Mouse (Mus musculus): ENCODE results near the gene Cdk8. TPM values are rescaled to one million over a fixed set of nuclear protein-coding genes. Genes with fewer than 3 reads are reported as not detected.
A peak's percentile ranks its signal among the peaks of the same experiment; 100 is the strongest.

The Cdk8 gene
- polyA plus RNA-seq, 1 experiment from 2014 or later: 17.1 TPM

DNA sequence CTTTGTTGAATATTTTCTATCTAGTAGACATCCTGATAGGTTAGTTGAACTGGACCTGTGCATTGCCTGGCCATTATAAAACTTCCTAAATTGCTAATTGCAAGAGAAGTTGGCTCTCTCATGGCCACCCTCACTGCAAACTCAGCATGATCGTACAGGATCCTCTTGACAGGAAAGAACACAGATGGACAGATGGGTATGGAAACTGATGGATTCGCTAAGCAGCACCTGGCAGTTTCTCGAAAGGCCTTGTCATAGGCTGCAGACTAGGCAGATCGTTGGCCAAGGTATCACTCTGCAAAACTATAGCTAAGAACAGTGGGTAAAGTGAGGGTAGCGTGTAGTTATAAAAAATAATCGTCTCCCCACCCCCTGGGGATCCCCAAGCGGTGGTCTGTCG lies 37.7 kb upstream of the Cdk8 start:
- no peak overlapping the region for H3K4me3 ChIP-seq (ENCODE audit: control insufficient read depth in 1 of 2, insufficient read depth in 1 of 2, low read depth in 1 of 2, low read length in 2 of 2)
- H3K9ac ChIP-seq (ENCODE audit: low read length): no peak overlapping the region
- no peak for ATAC-seq (ENCODE audit: insufficient number of reproducible peaks, insufficient read depth, low FRiP score, low read depth)
- no peak overlapping the region for H3K4me2 ChIP-seq (ENCODE audit: low read length)
- H3K27ac ChIP-seq (replicated peaks in 1 of 2; ENCODE audit: control insufficient read depth in 1 of 2, insufficient read depth in 1 of 2, low read depth in 2 of 2, low read length in 2 of 2): no peak overlapping the region
- no peaks in the 10 kb centered on the region for H3K9me3 ChIP-seq (ENCODE audit: control insufficient read depth, low read length)
- no peaks in the 10 kb centered on the region for H3K27me3 ChIP-seq (ENCODE audit: control insufficient read depth, insufficient read depth, low read length)
- H3K36me3 ChIP-seq (ENCODE audit: control insufficient read depth, insufficient read depth, low read length): no peaks in the 10 kb centered on the region
- H3K4me1 ChIP-seq (ENCODE audit: control insufficient read depth in 2 of 2, insufficient read depth in 2 of 2, low read length in 2 of 2): no peaks in the 10 kb centered on the region
- 79% methylated on average over 8 of the region's 8 CpGs for WGBS

DNA sequence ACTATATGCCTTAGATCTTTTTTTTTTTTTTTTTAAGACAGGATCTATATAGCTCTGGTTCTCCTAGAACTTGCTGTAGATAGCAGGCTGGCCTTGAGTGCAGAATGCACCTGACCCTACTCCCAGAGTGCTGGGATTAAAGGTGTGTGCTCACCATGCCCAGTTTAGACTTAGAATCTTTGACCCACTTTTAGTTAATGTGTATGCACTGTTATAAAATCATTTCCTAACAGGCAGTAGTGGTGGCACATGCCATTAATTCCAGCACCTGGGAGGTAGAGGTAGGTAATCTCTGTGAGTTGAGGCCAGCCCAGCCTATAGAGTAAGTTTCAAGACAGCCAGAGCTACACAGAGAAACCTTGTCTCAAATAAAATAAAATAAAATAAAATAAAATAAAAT lies 32.0 kb upstream of the Cdk8 start:
- Histone ChIP-seq H3K9me3 (ENCODE audit: control insufficient read depth, low read length) (no peaks in the 10 kb centered on the region; the same call in 1 of the 2 replicates), H3K4me2 (ENCODE audit: low read length) (no peak overlapping the region), H3K4me3 (ENCODE audit: control insufficient read depth in 1 of 2, insufficient read depth in 1 of 2, low read depth in 1 of 2, low read length in 2 of 2) (no peak overlapping the region), H3K27me3 (ENCODE audit: control insufficient read depth, insufficient read depth, low read length) (no peaks in the 10 kb centered on the region), H3K36me3 (ENCODE audit: control insufficient read depth, insufficient read depth, low read length) (peaks cover 19% of the 10 kb centered on the region), H3K4me1 (ENCODE audit: control insufficient read depth in 2 of 2, insufficient read depth in 2 of 2, low read length in 2 of 2) (no peaks in the 10 kb centered on the region), H3K27ac (replicated peaks in 1 of 2; ENCODE audit: control insufficient read depth in 1 of 2, insufficient read depth in 1 of 2, low read depth in 2 of 2, low read length in 2 of 2) (no peak overlapping the region), H3K9ac (ENCODE audit: low read length) (no peak overlapping the region)
- ATAC-seq (ENCODE audit: insufficient number of reproducible peaks, insufficient read depth, low FRiP score, low read depth): no peak

DNA sequence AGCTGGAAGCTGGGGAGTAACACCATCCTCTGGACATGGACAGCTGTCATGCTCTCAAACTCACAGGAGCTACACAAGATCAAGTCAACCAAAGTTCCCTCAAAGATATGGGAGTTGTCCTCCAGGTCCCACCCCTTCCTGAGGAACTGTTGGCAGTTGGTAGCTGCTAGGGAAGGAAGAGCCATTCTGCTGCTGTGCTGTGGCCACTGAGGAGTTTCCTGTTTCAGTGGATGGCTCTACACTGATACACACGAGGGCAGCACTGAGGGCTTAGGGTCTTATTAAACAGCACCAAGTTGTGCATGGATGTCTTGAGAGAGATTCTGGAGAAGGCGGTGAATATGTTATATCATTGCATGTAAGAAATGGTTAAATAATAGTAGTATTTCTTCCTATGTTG lies 31.5 kb upstream of the Cdk8 start:
- no peak overlapping the region for H3K4me3 ChIP-seq (ENCODE audit: control insufficient read depth in 1 of 2, insufficient read depth in 1 of 2, low read depth in 1 of 2, low read length in 2 of 2)
- ATAC-seq (ENCODE audit: insufficient number of reproducible peaks, insufficient read depth, low FRiP score, low read depth): no peak
- no peaks in the 10 kb centered on the region for H3K4me1 ChIP-seq (ENCODE audit: control insufficient read depth in 2 of 2, insufficient read depth in 2 of 2, low read length in 2 of 2)
- WGBS: 78% methylated on average over 2 of the region's 2 CpGs
- H3K9me3 ChIP-seq (ENCODE audit: control insufficient read depth, low read length): no peaks in the 10 kb centered on the region; the same call in 1 of the 2 replicates
- H3K4me2 ChIP-seq (ENCODE audit: low read length): no peak overlapping the region
- no peak overlapping the region for H3K9ac ChIP-seq (ENCODE audit: low read length)
- H3K27ac ChIP-seq (replicated peaks in 1 of 2; ENCODE audit: control insufficient read depth in 1 of 2, insufficient read depth in 1 of 2, low read depth in 2 of 2, low read length in 2 of 2): no peak overlapping the region
- H3K27me3 ChIP-seq (ENCODE audit: control insufficient read depth, insufficient read depth, low read length): no peaks in the 10 kb centered on the region
- peaks cover 24% of the 10 kb centered on the region for H3K36me3 ChIP-seq (ENCODE audit: control insufficient read depth, insufficient read depth, low read length)

DNA sequence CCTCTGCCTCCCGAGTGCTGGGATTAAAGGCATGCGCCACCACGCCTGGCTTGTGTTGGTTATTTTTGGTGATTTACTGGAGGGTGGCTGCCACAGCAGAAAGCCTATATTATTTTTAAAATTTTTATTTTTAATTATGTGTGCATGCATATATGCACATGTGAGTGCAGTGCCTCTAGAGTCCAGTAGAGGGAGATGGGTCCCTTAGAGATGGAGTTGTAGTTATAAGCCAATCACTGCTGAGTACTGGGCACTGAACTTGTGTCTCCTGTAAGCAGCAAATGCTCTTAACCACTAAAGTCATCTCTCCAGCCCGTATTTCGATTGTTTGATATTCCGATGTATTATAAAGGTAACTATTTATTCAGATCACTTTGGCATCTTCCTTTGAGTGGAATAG lies 30.4 kb upstream of the Cdk8 start:
- H3K27ac ChIP-seq (replicated peaks in 1 of 2; ENCODE audit: control insufficient read depth in 1 of 2, insufficient read depth in 1 of 2, low read depth in 2 of 2, low read length in 2 of 2): no peak overlapping the region
- ATAC-seq (ENCODE audit: insufficient number of reproducible peaks, insufficient read depth, low FRiP score, low read depth): no peak
- no peak overlapping the region for H3K4me2 ChIP-seq (ENCODE audit: low read length)
- no peak overlapping the region for H3K9ac ChIP-seq (ENCODE audit: low read length)
- no peaks in the 10 kb centered on the region; the same call in 1 of the 2 replicates for H3K9me3 ChIP-seq (ENCODE audit: control insufficient read depth, low read length)
- H3K36me3 ChIP-seq (ENCODE audit: control insufficient read depth, insufficient read depth, low read length): peaks cover 34% of the 10 kb centered on the region
- H3K4me3 ChIP-seq (ENCODE audit: control insufficient read depth in 1 of 2, insufficient read depth in 1 of 2, low read depth in 1 of 2, low read length in 2 of 2): no peak overlapping the region
- WGBS: 98% methylated on average over 6 of the region's 6 CpGs
- H3K4me1 ChIP-seq (ENCODE audit: control insufficient read depth in 2 of 2, insufficient read depth in 2 of 2, low read length in 2 of 2): no peaks in the 10 kb centered on the region
- no peaks in the 10 kb centered on the region for H3K27me3 ChIP-seq (ENCODE audit: control insufficient read depth, insufficient read depth, low read length)

DNA sequence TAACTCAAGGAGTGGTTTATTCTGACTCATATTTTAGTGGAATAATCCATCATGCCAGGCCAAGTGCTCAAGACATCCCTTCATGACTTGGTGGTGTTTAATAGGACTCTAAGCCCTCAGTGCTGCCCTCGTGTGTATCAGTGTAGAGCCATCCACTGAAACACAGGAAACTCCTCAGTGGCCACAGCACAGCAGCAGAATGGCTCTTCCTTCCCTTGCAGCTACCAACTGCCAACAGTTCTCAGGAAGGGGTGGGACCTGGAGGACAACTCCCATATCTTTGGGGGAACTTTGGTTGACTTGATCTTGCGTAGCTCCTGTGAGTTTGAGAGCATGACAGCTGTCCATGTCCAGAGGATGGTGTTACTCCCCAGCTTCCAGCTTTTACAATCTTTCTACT lies 27.1 kb upstream of the Cdk8 start:
- no peak for ATAC-seq (ENCODE audit: insufficient number of reproducible peaks, insufficient read depth, low FRiP score, low read depth)
- Histone ChIP-seq H3K36me3 (ENCODE audit: control insufficient read depth, insufficient read depth, low read length) (peaks cover 67% of the 10 kb centered on the region), H3K27me3 (ENCODE audit: control insufficient read depth, insufficient read depth, low read length) (no peaks in the 10 kb centered on the region)

DNA sequence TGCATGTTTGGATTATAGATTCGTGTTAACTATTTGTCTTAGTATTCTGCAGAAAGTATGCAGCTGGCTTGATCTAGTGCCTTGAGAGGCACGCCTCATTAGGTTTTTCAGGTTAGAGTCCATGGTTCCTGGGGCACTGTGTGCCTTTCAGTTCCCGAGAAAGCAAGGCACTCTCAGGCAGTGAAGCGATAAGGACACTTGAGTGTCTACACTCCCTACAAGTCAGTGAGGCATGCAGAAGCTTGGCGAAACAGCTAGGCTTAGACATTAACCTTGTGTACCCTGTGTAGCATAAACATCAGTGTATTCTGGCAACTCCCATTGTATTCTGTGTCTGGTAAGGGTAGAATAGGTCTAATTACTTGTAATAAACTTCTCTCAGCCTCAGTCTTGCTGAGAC lies 25.5 kb upstream of the Cdk8 start:
- Histone ChIP-seq H3K9ac (ENCODE audit: low read length) (no peak overlapping the region), H3K4me1 (ENCODE audit: control insufficient read depth in 2 of 2, insufficient read depth in 2 of 2, low read length in 2 of 2) (no peaks in the 10 kb centered on the region), H3K4me2 (ENCODE audit: low read length) (no peak overlapping the region), H3K27me3 (ENCODE audit: control insufficient read depth, insufficient read depth, low read length) (no peaks in the 10 kb centered on the region), H3K4me3 (ENCODE audit: control insufficient read depth in 1 of 2, insufficient read depth in 1 of 2, low read depth in 1 of 2, low read length in 2 of 2) (no peak overlapping the region), H3K27ac (replicated peaks in 1 of 2; ENCODE audit: control insufficient read depth in 1 of 2, insufficient read depth in 1 of 2, low read depth in 2 of 2, low read length in 2 of 2) (no peak overlapping the region), H3K9me3 (ENCODE audit: control insufficient read depth, low read length) (no peaks in the 10 kb centered on the region; the same call in 1 of the 2 replicates), H3K36me3 (ENCODE audit: control insufficient read depth, insufficient read depth, low read length) (peaks cover 82% of the 10 kb centered on the region)
- no peak for ATAC-seq (ENCODE audit: insufficient number of reproducible peaks, insufficient read depth, low FRiP score, low read depth)
- 91% methylated on average over 5 of the region's 5 CpGs for WGBS

More for the DNA sequence above, 27.1 kb upstream of the Cdk8 start:
- H3K27ac ChIP-seq (replicated peaks in 1 of 2; ENCODE audit: control insufficient read depth in 1 of 2, insufficient read depth in 1 of 2, low read depth in 2 of 2, low read length in 2 of 2): no peak overlapping the region
- H3K9ac ChIP-seq (ENCODE audit: low read length): no peak overlapping the region
- 79% methylated on average over 2 of the region's 2 CpGs for WGBS
- H3K4me3 ChIP-seq (ENCODE audit: control insufficient read depth in 1 of 2, insufficient read depth in 1 of 2, low read depth in 1 of 2, low read length in 2 of 2): no peak overlapping the region
- H3K4me2 ChIP-seq (ENCODE audit: low read length): no peak overlapping the region
- no peaks in the 10 kb centered on the region; the same call in 1 of the 2 replicates for H3K9me3 ChIP-seq (ENCODE audit: control insufficient read depth, low read length)
- no peaks in the 10 kb centered on the region for H3K4me1 ChIP-seq (ENCODE audit: control insufficient read depth in 2 of 2, insufficient read depth in 2 of 2, low read length in 2 of 2)

DNA sequence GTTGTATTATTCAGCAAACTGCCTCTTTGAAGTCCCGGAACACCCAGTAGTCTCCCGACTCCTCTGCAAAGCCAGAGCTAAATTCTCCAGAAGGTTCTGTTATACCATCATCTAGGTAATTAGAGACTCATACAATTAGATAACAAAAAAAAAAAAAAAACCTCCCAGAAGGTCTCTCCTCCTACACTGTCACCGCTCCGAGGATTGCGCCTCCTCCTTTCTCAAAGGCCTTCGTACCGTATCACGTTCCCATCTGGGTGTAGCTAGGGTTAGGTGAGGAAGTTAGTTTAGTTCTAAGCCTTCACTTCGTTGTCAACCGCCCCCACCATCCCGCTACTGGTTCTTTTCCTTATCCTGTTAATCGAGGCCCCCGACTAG lies 10.5 kb upstream of the Cdk8 start:
- Histone ChIP-seq H3K4me1 (ENCODE audit: control insufficient read depth in 2 of 2, insufficient read depth in 2 of 2, low read length in 2 of 2) (peaks cover 2 to 4% of the 10 kb centered on the region in 2 experiments; a peak in 3 of 4 replicates), H3K9me3 (ENCODE audit: control insufficient read depth, low read length) (no peaks in the 10 kb centered on the region), H3K9ac (ENCODE audit: low read length) (peak overlapping the region; percentile 83), H3K4me3 (ENCODE audit: control insufficient read depth in 1 of 2, insufficient read depth in 1 of 2, low read depth in 1 of 2, low read length in 2 of 2) (peak overlapping the region; percentile 63 to 84), H3K27ac (replicated peaks in 1 of 2; ENCODE audit: control insufficient read depth in 1 of 2, insufficient read depth in 1 of 2, low read depth in 2 of 2, low read length in 2 of 2) (peak overlapping the region; percentile 67 to 97; a peak in 3 of 4 replicates), H3K4me2 (ENCODE audit: low read length) (peak overlapping the region; percentile 76), H3K36me3 (ENCODE audit: control insufficient read depth, insufficient read depth, low read length) (peaks cover 44% of the 10 kb centered on the region), H3K27me3 (ENCODE audit: control insufficient read depth, insufficient read depth, low read length) (no peaks in the 10 kb centered on the region)
- WGBS: 7% methylated on average over 13 of the region's 13 CpGs
- peak; percentile 10; the same call in 1 of the 2 replicates for ATAC-seq (ENCODE audit: insufficient number of reproducible peaks, insufficient read depth, low FRiP score, low read depth)
